ENCODE assay signal across 26 mouse cellular contexts in genomic region chr6:68631787-68632186, GRCm38 (mm10).
"Had no signal": no experiment of that assay in that cellular context is flagged by ENCODE, and none has a peak within 500 bp of the region (broad histone marks: within the 10 kb centered on the region; RNA-seq: fewer than 3 reads in every experiment).

No protein-coding gene starts in this region.

- H3K4me3 ChIP-seq: kidney, embryonic 15.5 days; limb, embryonic 12.5 days; limb, embryonic 15.5 days; megakaryocyte, embryonic 14.5 days; midbrain, embryonic 10.5 days; midbrain, embryonic 13.5 days; myocyte; neural tube, embryonic 13.5 days had no signal

- ATAC-seq: lung, postnatal 0 days; midbrain, embryonic 13.5 days; midbrain, embryonic 16.5 days had no signal

- DNase-seq: kidney, adult 8-10 months; kidney, postnatal 10 days; kidney, postnatal 36 days; layer of hippocampus, postnatal 36 days; left cerebral cortex, postnatal 4 days; liver, postnatal 0 days; lung, embryonic 14.5 days; lung, postnatal 36 days; right cerebral cortex, postnatal 4 days; spleen, adult 18-20 months; thymus, adult 2 months; thymus, postnatal 14 days; thymus, postnatal 4 days had no signal

- H3K9me3 ChIP-seq: kidney, embryonic 15.5 days; limb, embryonic 15.5 days; megakaryocyte, embryonic 14.5 days; midbrain, embryonic 10.5 days; midbrain, embryonic 13.5 days; neural tube, embryonic 13.5 days had no signal

- H3K27me3 ChIP-seq: kidney, embryonic 15.5 days; limb, embryonic 12.5 days; limb, embryonic 15.5 days; megakaryocyte, embryonic 14.5 days; midbrain, embryonic 13.5 days; neural tube, embryonic 13.5 days had no signal

- H3K27ac ChIP-seq: kidney, embryonic 15.5 days; limb, embryonic 12.5 days; limb, embryonic 15.5 days; liver, embryonic 14.5 days; midbrain, embryonic 10.5 days; midbrain, embryonic 13.5 days; neural tube, embryonic 13.5 days; stomach, postnatal 0 days had no signal

- H3K4me2 ChIP-seq: kidney, embryonic 15.5 days; limb, embryonic 12.5 days; limb, embryonic 15.5 days; liver, embryonic 11.5 days; lung, embryonic 14.5 days; midbrain, embryonic 13.5 days; neural tube, embryonic 13.5 days had no signal

- H3K9ac ChIP-seq: kidney, embryonic 15.5 days; limb, embryonic 12.5 days; limb, embryonic 15.5 days; liver, embryonic 14.5 days; liver, postnatal 0 days; lung, embryonic 14.5 days; midbrain, embryonic 13.5 days; neural tube, embryonic 13.5 days had no signal

- H3K36me3 ChIP-seq: kidney, embryonic 15.5 days; limb, embryonic 12.5 days; limb, embryonic 15.5 days; midbrain, embryonic 10.5 days; midbrain, embryonic 13.5 days; neural tube, embryonic 13.5 days had no signal

- H3K4me1 ChIP-seq: kidney, embryonic 15.5 days; limb, embryonic 12.5 days; limb, embryonic 15.5 days; megakaryocyte, embryonic 14.5 days; midbrain, embryonic 10.5 days; midbrain, embryonic 13.5 days; neural tube, embryonic 13.5 days had no signal
